Mouse (Mus musculus) heart, adult 10 weeks (tissue): ENCODE measurements around the gene Hoxd11. TPM values are rescaled to one million over a fixed set of nuclear protein-coding genes. Genes with fewer than 3 reads are reported as not detected.

Experiments
- polyA plus RNA-seq: library from polyadenylated mRNA; stranded (reverse); fragments of 350-450 nt; fragmentation: Illumina TruSeq; extraction: RNeasy Lipid Tissue Mini Kit (QIAGEN cat#74804); gene quantifications from one replicate; pipeline ENCODE4 v1.2.3, GENCODE M21; 2014; ENCODE audit warnings: low read depth, low replicate concordance

Gene Hoxd11
- not detected for polyA plus RNA-seq

GRCm38 (mm10) chr2:74678891-74679595, at the start of gene Hoxd11:
TSS of gene Hoxd11 (plus strand) at chr2:74679557.

GRCm38 (mm10) chr2:74659507-74660005, 19.8 kb upstream of the Hoxd11 start, which contains the start of gene Evx2:
TSS of gene Evx2 (minus strand) at chr2:74659557.

GRCm38 (mm10) chr2:74667842-74668357, 11.5 kb upstream of the Hoxd11 start, which contains the start of gene Hoxd13:
TSS of gene Hoxd13 (plus strand) at chr2:74668310.

GRCm38 (mm10) chr2:74674881-74675665, 4.3 kb upstream of the Hoxd11 start, which contains the start of gene Hoxd12:
TSS of gene Hoxd12 (plus strand) at chr2:74675013.

GRCm38 (mm10) chr2:74691022-74691951, 11.9 kb downstream of the Hoxd11 start, which contains the start of gene Hoxd10:
TSS of gene Hoxd10 (plus strand) at chr2:74691924.

GRCm38 (mm10) chr2:74697567-74698121, 18.3 kb downstream of the Hoxd11 start, which contains the start of gene Hoxd9:
TSS of gene Hoxd9 (plus strand) at chr2:74697727.

DNA sequence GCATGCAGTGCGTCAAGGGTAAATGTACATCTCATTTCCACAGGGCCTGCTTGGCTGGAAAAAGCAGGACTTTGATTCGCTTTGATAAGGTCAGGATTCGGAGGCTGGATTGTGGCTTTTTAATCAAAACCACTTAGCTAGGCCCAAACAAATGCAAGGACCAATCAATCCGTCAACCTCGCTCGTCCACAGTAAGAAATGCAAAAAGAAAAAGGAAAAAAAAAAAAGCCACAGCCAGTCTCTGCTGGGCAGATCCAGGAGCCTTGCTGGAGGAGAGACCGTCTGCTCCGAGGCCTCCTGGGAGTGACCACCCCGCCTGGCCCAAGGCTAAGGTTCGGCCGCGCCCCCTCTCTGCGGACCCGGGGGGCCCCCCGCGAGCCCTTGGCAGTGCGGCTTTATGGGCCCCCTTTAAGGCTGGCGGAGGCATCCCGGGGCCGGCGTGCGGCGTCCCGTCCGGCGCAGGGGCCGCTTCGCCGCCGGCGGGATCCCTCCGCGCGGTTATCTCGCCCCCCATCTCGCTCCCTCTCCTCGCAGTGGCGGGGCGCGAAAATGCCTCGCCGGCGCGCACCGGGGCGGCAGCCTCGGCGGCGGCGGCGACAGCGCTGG, 25.1 kb downstream of the Hoxd11 start, which contains the start of gene Hoxd8:
TSS of gene Hoxd8 (plus strand) at position 223 of the 606 bp plus-strand sequence.

DNA sequence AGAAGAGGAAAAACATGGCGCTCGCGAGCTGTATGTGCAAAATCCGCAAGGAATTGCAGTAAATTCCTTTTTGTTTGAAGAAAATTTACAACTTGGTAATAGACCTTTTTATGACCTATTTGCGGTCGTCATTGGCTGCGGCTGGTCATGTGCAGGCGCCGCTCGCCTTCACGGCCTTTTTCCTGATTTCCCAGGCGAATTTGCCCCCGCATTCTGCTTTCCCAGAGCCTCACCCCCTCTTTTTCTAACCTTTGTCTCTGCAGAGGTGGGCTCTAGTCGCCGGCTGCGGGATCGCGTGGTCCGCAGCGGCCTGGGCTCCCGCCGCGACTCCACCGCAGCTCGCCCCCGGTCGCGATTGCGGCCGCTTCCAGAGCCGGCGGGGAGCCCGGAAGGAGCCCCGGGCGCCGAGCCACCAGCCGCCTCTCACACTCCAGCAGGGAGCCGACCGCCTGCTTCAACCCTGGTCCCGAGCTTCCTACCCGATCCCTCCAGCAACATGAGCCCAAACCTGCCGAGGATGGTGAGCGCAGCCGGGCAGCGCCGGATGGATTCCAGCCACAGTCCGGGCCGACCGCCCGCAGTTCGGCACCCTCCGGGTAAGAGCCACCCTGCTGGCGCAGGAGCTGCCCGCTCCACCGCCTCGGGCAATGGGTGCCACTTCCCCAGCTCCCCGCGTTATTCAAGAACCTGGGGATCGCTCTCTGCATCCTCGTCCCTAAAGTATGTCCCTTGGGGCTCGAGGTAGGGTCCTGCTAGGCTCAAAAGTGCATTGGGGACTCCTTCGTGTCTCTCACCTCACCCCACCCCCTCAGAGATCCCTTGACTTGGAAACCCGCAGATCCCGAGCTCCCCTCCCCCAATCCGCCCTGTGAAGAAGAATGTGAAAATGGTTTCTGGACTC, 32.6 kb downstream of the Hoxd11 start, which contains the start of the genes Hoxd3 and Hoxd4:
TSS of gene Hoxd3 (plus strand) at position 207 of the 901 bp plus-strand sequence.
TSS of gene Hoxd4 (plus strand) at position 209 of the 901 bp plus-strand sequence.

DNA sequence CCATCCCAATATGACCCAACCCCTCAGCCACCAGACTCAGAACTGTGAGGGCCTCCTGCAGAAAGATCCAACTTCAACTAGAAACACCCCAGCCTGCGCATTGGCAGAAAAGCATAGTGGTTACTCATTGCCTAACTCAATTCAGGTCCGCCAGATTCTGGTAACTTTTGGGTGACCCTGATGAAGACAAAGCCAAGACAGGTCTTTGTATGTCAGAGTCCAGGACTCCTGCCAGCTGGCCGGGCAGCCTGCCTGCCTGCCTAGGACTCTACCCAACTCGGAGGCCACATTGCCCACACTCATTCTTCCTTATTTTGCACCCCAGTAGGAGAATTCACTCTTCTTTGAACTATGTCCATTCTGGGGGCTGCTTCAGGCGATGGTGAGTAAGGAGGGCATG, 47.2 kb downstream of the Hoxd11 start, which contains the start of gene Gm28230:
TSS of gene Gm28230 (plus strand) at position 178 of the 400 bp plus-strand sequence.

Other genes starting within 250 kb of the Hoxd11 start
- 12.2 TPM for gene Lnpk, start 100.1 kb upstream of the Hoxd11 start, polyA plus RNA-seq
- not detected for gene Evx2, start 20.0 kb upstream of the Hoxd11 start, polyA plus RNA-seq
- not detected for gene Hoxd13, start 11.2 kb upstream of the Hoxd11 start, polyA plus RNA-seq
- not detected for gene Hoxd12, start 4.5 kb upstream of the Hoxd11 start, polyA plus RNA-seq
- not detected for gene Hoxd10, start 12.4 kb downstream of the Hoxd11 start, polyA plus RNA-seq
- gene Hoxd9, start 18.2 kb downstream of the Hoxd11 start, polyA plus RNA-seq = 0.21 TPM
- gene Hoxd8, start 25.1 kb downstream of the Hoxd11 start, polyA plus RNA-seq = 0.21 TPM
- gene Hoxd3, start 32.4 kb downstream of the Hoxd11 start, polyA plus RNA-seq = not detected
- gene Hoxd4, start 32.4 kb downstream of the Hoxd11 start, polyA plus RNA-seq = 0.31 TPM
- gene Gm28230, start 47.2 kb downstream of the Hoxd11 start, polyA plus RNA-seq = not detected
- gene Hoxd1, start 83.4 kb downstream of the Hoxd11 start, polyA plus RNA-seq = not detected
- 127 TPM for gene Mtx2, start 146.2 kb downstream of the Hoxd11 start, polyA plus RNA-seq